Mouse (Mus musculus) G1E (cell line): ENCODE measurements around the gene Tnik. TPM values are rescaled to one million over a fixed set of nuclear protein-coding genes. Genes with fewer than 3 reads are reported as not detected.

Source experiments
- ATAC-seq: 2 replicates; pipeline ENCODE4 v1.8.0; 2016; ENCODE audit warnings: mild to moderate bottlenecking; ENCODE audit not compliant: insufficient number of reproducible peaks, poor library complexity, low FRiP score, severe bottlenecking; ENCODE audit errors: extremely low read depth
- DNase-seq: peaks from one replicate; pipeline ENCODE4 v3.0.0; 2012; ENCODE audit warnings: low spot score
- H3K27me3 ChIP-seq: 2 replicates; pipeline ENCODE4 v1.6.1; 2012; ENCODE audit warnings: mild to moderate bottlenecking, low read length, inconsistent platforms; ENCODE audit not compliant: insufficient read depth
- H3K36me3 ChIP-seq: replicated peaks from 2 replicates; pipeline ENCODE3; 2012; ENCODE audit warnings: mild to moderate bottlenecking, inconsistent platforms
- H3K4me1 ChIP-seq: 2 replicates; pipeline ENCODE4 v1.6.1; 2012; ENCODE audit warnings: low read depth, low read length, inconsistent platforms, mixed read lengths; ENCODE audit not compliant: insufficient read depth
- H3K4me3 ChIP-seq: 2 replicates; pipeline ENCODE4 v1.5.1; 2012; ENCODE audit warnings: low read depth, mild to moderate bottlenecking, inconsistent platforms, low read length, moderate library complexity, mixed read lengths
- H3K9me3 ChIP-seq: replicated peaks from 2 replicates; pipeline ENCODE4 v1.6.1; 2012; ENCODE audit warnings: inconsistent platforms
- CTCF ChIP-seq: IDR thresholded peaks from 2 replicates; pipeline ENCODE4 v1.5.1; 2012; ENCODE audit warnings: low read depth, low read length, inconsistent platforms, mixed read lengths
- GATA1 ChIP-seq: IDR thresholded peaks from 2 replicates; pipeline ENCODE4 v1.6.1; 2012; ENCODE audit warnings: borderline replicate concordance, low read length, inconsistent platforms, mixed read lengths
- GATA2 ChIP-seq: IDR thresholded peaks from 2 replicates; pipeline ENCODE4 v1.6.1; 2012; ENCODE audit warnings: low read depth, low read length, inconsistent platforms, borderline replicate concordance
- POLR2AphosphoS5 ChIP-seq: IDR thresholded peaks from 2 replicates; pipeline ENCODE4 v1.6.1; 2012; ENCODE audit warnings: low read depth, low read length, inconsistent platforms; ENCODE audit not compliant: insufficient replicate concordance
- TAL1 ChIP-seq: conservative IDR thresholded peaks from 2 replicates; pipeline ENCODE4 v1.6.1; 2012; ENCODE audit warnings: low read depth, low read length, inconsistent platforms, mixed read lengths
- polyA plus RNA-seq: library from polyadenylated mRNA; stranded (reverse); fragments of >175 nt; gene quantifications from 2 replicates; pipeline ENCODE4 v1.2.3, GENCODE M21; 2012
- total RNA-seq, 2 experiments: library from RNA; stranded (forward) in 1 of 2; stranded (reverse) in 1 of 2; fragments of 200-1000 nt in 1 of 2; fragments of >200 nt in 1 of 2; fragmentation: Nextera tagmentation in 1 of 2; gene quantifications; 2 replicates each; pipeline ENCODE4 v1.2.3; 2014 to 2017

The Tnik gene
- total and polyA plus RNA-seq, 3 experiments = 0.69 to 4.6 (median 1.1) TPM

GRCm38 (mm10) chr3:28526671-28527070 is 263.7 kb downstream of the Tnik start:
- TF ChIP-seq GATA1 (no peak), TAL1 (no peak), GATA2 (no peak), CTCF (no peak), POLR2AphosphoS5 (no peak)
- DNase-seq = no peak
- H3K4me1 ChIP-seq = no peaks in the 10 kb centered on the region
- no peak overlapping the region for H3K4me3 ChIP-seq
- H3K9me3 ChIP-seq = no peaks in the 10 kb centered on the region
- H3K27me3 ChIP-seq = no peaks in the 10 kb centered on the region
- no peak for ATAC-seq
- H3K36me3 ChIP-seq = no peaks in the 10 kb centered on the region

GRCm38 (mm10) chr3:28527231-28527630 is 264.2 kb downstream of the Tnik start:
- Histone ChIP-seq H3K36me3 (no peaks in the 10 kb centered on the region), H3K4me1 (no peaks in the 10 kb centered on the region), H3K9me3 (no peaks in the 10 kb centered on the region), H3K4me3 (no peak overlapping the region), H3K27me3 (no peaks in the 10 kb centered on the region)
- ATAC-seq (no peak), DNase-seq (no peak)
- TF ChIP-seq GATA2 = no peak
- no peak for TF ChIP-seq TAL1
- no peak for TF ChIP-seq CTCF
- no peak for TF ChIP-seq GATA1
- no peak for TF ChIP-seq POLR2AphosphoS5

GRCm38 (mm10) chr3:28529548-28529947 is 266.5 kb downstream of the Tnik start:
- no peak for DNase-seq
- Histone ChIP-seq H3K36me3 (no peaks in the 10 kb centered on the region), H3K4me1 (no peaks in the 10 kb centered on the region), H3K4me3 (no peak overlapping the region), H3K9me3 (no peaks in the 10 kb centered on the region), H3K27me3 (no peaks in the 10 kb centered on the region)
- no peak for ATAC-seq
- no peak for TF ChIP-seq GATA2
- no peak for TF ChIP-seq POLR2AphosphoS5
- TF ChIP-seq CTCF = no peak
- no peak for TF ChIP-seq TAL1
- no peak for TF ChIP-seq GATA1

GRCm38 (mm10) chr3:28531294-28531956 is 268.4 kb downstream of the Tnik start:
- H3K4me1 ChIP-seq = no peaks in the 10 kb centered on the region
- H3K4me3 ChIP-seq = no peak overlapping the region
- DNase-seq (no peak), ATAC-seq (no peak)
- no peaks in the 10 kb centered on the region for H3K36me3 ChIP-seq
- no peaks in the 10 kb centered on the region for H3K27me3 ChIP-seq
- no peak for TF ChIP-seq POLR2AphosphoS5
- no peak for TF ChIP-seq CTCF
- TF ChIP-seq GATA2 = no peak
- no peak for TF ChIP-seq TAL1
- H3K9me3 ChIP-seq = no peaks in the 10 kb centered on the region

- Histone ChIP-seq H3K36me3 (no peaks in the 10 kb centered on the region), H3K4me1 (no peaks in the 10 kb centered on the region), H3K9me3 (no peaks in the 10 kb centered on the region), H3K27me3 (no peaks in the 10 kb centered on the region), H3K4me3 (no peak overlapping the region)
- TF ChIP-seq TAL1 = no peak
- TF ChIP-seq GATA1 = no peak
- no peak for TF ChIP-seq CTCF
- TF ChIP-seq GATA2 = no peak
- no peak for TF ChIP-seq POLR2AphosphoS5
- ATAC-seq = no peak
- no peak for DNase-seq
Observed at GRCm38 (mm10) chr3:28532666-28533065, 269.7 kb downstream of the Tnik start.

GRCm38 (mm10) chr3:28540121-28540520 is 277.1 kb downstream of the Tnik start:
- no peaks in the 10 kb centered on the region for H3K36me3 ChIP-seq
- no peaks in the 10 kb centered on the region for H3K27me3 ChIP-seq
- no peak for TF ChIP-seq CTCF
- TF ChIP-seq GATA2 = no peak
- TF ChIP-seq POLR2AphosphoS5 = no peak
- no peak for TF ChIP-seq TAL1
- no peak for TF ChIP-seq GATA1
- H3K4me1 ChIP-seq = no peaks in the 10 kb centered on the region
- H3K4me3 ChIP-seq = no peak overlapping the region
- DNase-seq (no peak), ATAC-seq (no peak)
- H3K9me3 ChIP-seq = no peaks in the 10 kb centered on the region

- ATAC-seq (no peak), DNase-seq (no peak)
- H3K4me1 ChIP-seq = no peaks in the 10 kb centered on the region
- H3K4me3 ChIP-seq = no peak overlapping the region
- no peaks in the 10 kb centered on the region for H3K9me3 ChIP-seq
- no peaks in the 10 kb centered on the region for H3K36me3 ChIP-seq
- TF ChIP-seq CTCF (no peak), GATA1 (no peak), TAL1 (no peak), POLR2AphosphoS5 (no peak), GATA2 (no peak)
- no peaks in the 10 kb centered on the region for H3K27me3 ChIP-seq
Observed at GRCm38 (mm10) chr3:28542941-28543340, 279.9 kb downstream of the Tnik start.
